Mouse (Mus musculus): ENCODE measurements at regions not wholly inside any gene's neighbourhood (a gene's known extent, or its start where the extent isn't known, plus 50 kb on each side); places are given as distances from the start of the nearest gene placed in this dataset.

DNA sequence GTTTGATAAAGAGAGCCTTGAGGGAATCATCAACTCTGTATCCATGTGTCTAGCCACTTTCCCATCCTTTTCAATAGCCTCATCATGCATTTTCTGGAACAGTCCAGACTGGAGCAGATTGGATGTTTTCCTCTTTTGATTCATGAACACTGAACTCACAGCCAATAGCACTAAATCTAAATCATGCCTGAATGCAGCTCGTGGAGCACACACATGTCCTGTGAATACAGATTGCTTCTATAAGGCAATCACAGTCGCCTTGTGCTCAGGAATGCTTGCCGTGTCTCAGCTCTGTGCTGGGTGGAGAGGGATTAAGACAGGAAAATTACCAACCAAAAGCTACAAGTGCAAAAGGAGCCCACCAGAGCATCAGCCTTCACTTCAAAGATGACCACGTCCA lies 100.9 kb upstream of the Spin1 start:
- no peak overlapping the region for H3K4me3 ChIP-seq (ENCODE audit: low read depth, low read length)
- H3K9me3 ChIP-seq (replicated peaks; ENCODE audit: control insufficient read depth, low read length): no peaks in the 10 kb centered on the region
- H3K27ac ChIP-seq (ENCODE audit: low read depth, low read length): no peak overlapping the region
- 79% methylated on average over 4 of the region's 4 CpGs for WGBS
- no peaks in the 10 kb centered on the region for H3K36me3 ChIP-seq (ENCODE audit: control insufficient read depth, insufficient read depth, low read length)
- DNase-seq (ENCODE audit: low spot score) (no peak), ATAC-seq (no peak)
- no peaks in the 10 kb centered on the region for H3K4me1 ChIP-seq (ENCODE audit: control insufficient read depth, insufficient read depth, low read length)
- H3K27me3 ChIP-seq (replicated peaks; ENCODE audit: control insufficient read depth, insufficient read depth, low read length): no peaks in the 10 kb centered on the region
- no peak overlapping the region for H3K9ac ChIP-seq (ENCODE audit: low read length)
- H3K4me2 ChIP-seq (ENCODE audit: low read length): no peak overlapping the region

DNA sequence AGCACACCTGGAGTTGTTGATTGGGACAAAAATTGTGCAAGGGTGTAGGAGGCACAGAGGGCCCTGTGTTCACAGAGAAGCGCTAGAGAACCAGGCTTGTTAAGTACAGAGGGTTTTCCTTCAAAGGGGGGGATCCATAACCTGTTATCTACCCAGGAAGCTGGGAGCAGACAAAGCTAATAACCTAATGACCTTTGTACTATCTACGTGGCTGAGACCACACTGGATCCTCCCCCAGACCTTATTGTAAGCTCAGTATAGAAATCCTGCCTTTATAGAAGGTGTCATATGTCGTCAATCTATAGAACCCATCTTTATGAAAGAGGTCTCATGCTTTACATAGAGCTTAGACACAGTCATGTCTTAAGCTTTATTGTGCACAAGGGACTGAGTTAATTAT lies 95.9 kb upstream of the Spin1 start:
- Histone ChIP-seq H3K9ac (ENCODE audit: low read length) (no peak overlapping the region), H3K27me3 (replicated peaks; ENCODE audit: control insufficient read depth, insufficient read depth, low read length) (no peaks in the 10 kb centered on the region), H3K9me3 (replicated peaks; ENCODE audit: control insufficient read depth, low read length) (no peaks in the 10 kb centered on the region), H3K4me2 (ENCODE audit: low read length) (no peak overlapping the region), H3K27ac (ENCODE audit: low read depth, low read length) (no peak overlapping the region), H3K4me1 (ENCODE audit: control insufficient read depth, insufficient read depth, low read length) (no peaks in the 10 kb centered on the region), H3K4me3 (ENCODE audit: low read depth, low read length) (no peak overlapping the region), H3K36me3 (ENCODE audit: control insufficient read depth, insufficient read depth, low read length) (no peaks in the 10 kb centered on the region)
- DNase-seq (ENCODE audit: low spot score): no peak
- 70% methylated on average over 3 of the region's 3 CpGs for WGBS
- ATAC-seq: no peak

DNA sequence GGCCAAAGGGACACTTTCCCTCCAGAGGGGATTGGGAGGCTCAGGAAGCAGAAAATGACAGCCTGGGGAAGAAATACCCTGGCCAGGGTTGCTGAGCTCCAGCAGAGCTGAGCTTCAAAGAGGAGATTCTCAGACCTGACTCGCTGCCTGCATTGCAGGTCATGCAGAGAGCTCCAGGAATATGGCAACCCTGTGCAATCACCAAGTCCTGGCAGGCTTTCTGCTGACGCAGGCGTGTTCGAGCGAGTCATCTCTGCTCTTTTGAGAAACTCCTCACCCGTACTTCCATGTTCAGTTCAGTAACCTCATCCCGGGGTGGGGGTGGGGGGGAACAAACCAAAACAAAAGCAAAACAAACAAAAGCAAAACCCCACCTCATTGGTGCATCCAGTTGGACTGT lies 89.9 kb upstream of the Spin1 start:
- H3K4me3 ChIP-seq (ENCODE audit: low read depth, low read length): no peak overlapping the region
- H3K4me2 ChIP-seq (ENCODE audit: low read length): no peak overlapping the region
- DNase-seq (ENCODE audit: low spot score): no peak
- no peak overlapping the region for H3K27ac ChIP-seq (ENCODE audit: low read depth, low read length)
- ATAC-seq: no peak
- no peaks in the 10 kb centered on the region for H3K4me1 ChIP-seq (ENCODE audit: control insufficient read depth, insufficient read depth, low read length)
- no peaks in the 10 kb centered on the region for H3K36me3 ChIP-seq (ENCODE audit: control insufficient read depth, insufficient read depth, low read length)
- H3K27me3 ChIP-seq (replicated peaks; ENCODE audit: control insufficient read depth, insufficient read depth, low read length): no peaks in the 10 kb centered on the region
- no peaks in the 10 kb centered on the region for H3K9me3 ChIP-seq (replicated peaks; ENCODE audit: control insufficient read depth, low read length)
- H3K9ac ChIP-seq (ENCODE audit: low read length): no peak overlapping the region
- 86% methylated on average over 7 of the region's 7 CpGs for WGBS

DNA sequence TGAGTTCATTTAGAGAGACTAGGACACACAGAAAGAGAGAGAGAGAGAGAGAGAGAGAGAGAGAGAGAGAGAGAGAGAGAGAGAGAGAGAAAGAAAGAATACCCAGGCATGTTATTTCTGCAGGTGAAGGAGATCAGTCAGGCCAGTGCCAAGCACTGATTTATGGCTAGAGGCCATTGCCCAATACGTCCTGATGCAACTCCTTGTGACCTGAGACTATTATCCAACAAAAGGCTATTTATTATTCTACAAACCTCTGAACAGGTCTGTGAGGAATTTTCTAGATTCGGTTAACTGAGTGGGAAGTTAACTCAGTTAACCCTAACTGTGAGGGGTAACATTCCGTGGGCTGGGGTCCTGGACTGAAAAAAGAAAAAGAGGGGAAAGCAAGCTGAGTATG lies 84.5 kb upstream of the Spin1 start:
- DNase-seq (ENCODE audit: low spot score) (no peak), ATAC-seq (no peak)
- no peaks in the 10 kb centered on the region for H3K27me3 ChIP-seq (replicated peaks; ENCODE audit: control insufficient read depth, insufficient read depth, low read length)
- H3K27ac ChIP-seq (ENCODE audit: low read depth, low read length): no peak overlapping the region
- no peaks in the 10 kb centered on the region for H3K36me3 ChIP-seq (ENCODE audit: control insufficient read depth, insufficient read depth, low read length)
- H3K4me3 ChIP-seq (ENCODE audit: low read depth, low read length): no peak overlapping the region
- H3K4me2 ChIP-seq (ENCODE audit: low read length): no peak overlapping the region
- H3K9ac ChIP-seq (ENCODE audit: low read length): no peak overlapping the region
- 83% methylated on average over 3 of the region's 3 CpGs for WGBS
- no peaks in the 10 kb centered on the region for H3K4me1 ChIP-seq (ENCODE audit: control insufficient read depth, insufficient read depth, low read length)
- H3K9me3 ChIP-seq (replicated peaks; ENCODE audit: control insufficient read depth, low read length): no peaks in the 10 kb centered on the region

- DNase-seq (ENCODE audit: low spot score): no peak
- Histone ChIP-seq H3K4me1 (ENCODE audit: control insufficient read depth, insufficient read depth, low read length) (no peaks in the 10 kb centered on the region), H3K27ac (ENCODE audit: low read depth, low read length) (no peak overlapping the region), H3K36me3 (ENCODE audit: control insufficient read depth, insufficient read depth, low read length) (no peaks in the 10 kb centered on the region), H3K4me3 (ENCODE audit: low read depth, low read length) (no peak overlapping the region), H3K9me3 (replicated peaks; ENCODE audit: control insufficient read depth, low read length) (no peaks in the 10 kb centered on the region), H3K9ac (ENCODE audit: low read length) (no peak overlapping the region), H3K4me2 (ENCODE audit: low read length) (no peak overlapping the region), H3K27me3 (replicated peaks; ENCODE audit: control insufficient read depth, insufficient read depth, low read length) (no peaks in the 10 kb centered on the region)
- ATAC-seq: no peak
- 77% methylated on average over 16 of the region's 16 CpGs for WGBS
Measured at GRCm38 (mm10) chr13:51016956-51017703, 83.5 kb upstream of the Spin1 start.

GRCm38 (mm10) chr13:51017727-51018321 lies 82.9 kb upstream of the Spin1 start:
- DNase-seq (ENCODE audit: low spot score) (no peak), ATAC-seq (no peak)
- Histone ChIP-seq H3K4me2 (ENCODE audit: low read length) (no peak overlapping the region), H3K4me3 (ENCODE audit: low read depth, low read length) (no peak overlapping the region), H3K9ac (ENCODE audit: low read length) (no peak overlapping the region), H3K4me1 (ENCODE audit: control insufficient read depth, insufficient read depth, low read length) (no peaks in the 10 kb centered on the region), H3K36me3 (ENCODE audit: control insufficient read depth, insufficient read depth, low read length) (no peaks in the 10 kb centered on the region), H3K27ac (ENCODE audit: low read depth, low read length) (no peak overlapping the region), H3K9me3 (replicated peaks; ENCODE audit: control insufficient read depth, low read length) (no peaks in the 10 kb centered on the region), H3K27me3 (replicated peaks; ENCODE audit: control insufficient read depth, insufficient read depth, low read length) (no peaks in the 10 kb centered on the region)
- WGBS: 69% methylated on average over 10 of the region's 10 CpGs

DNA sequence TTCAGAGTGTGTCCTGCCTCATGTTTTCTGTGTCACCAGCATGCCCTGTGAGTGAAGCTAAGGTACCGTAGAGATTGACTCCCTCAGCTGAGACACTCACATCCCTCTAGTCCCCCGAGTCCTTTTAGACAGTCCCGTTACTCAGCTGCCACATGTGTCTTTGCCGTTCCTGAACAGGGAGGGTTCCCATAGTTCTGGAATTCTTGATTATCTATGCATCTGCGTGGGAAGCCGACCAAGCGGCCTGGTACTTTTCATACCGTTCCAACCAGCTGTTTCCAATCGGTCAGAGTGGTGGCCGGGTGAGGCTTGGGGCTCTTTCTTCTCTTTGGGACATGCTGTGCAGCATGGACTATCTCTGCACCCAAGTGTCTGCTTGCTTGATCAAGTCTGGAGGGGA lies 82.3 kb upstream of the Spin1 start:
- no peak for ATAC-seq
- no peak overlapping the region for H3K4me3 ChIP-seq (ENCODE audit: low read depth, low read length)
- no peaks in the 10 kb centered on the region for H3K36me3 ChIP-seq (ENCODE audit: control insufficient read depth, insufficient read depth, low read length)
- DNase-seq (ENCODE audit: low spot score): no peak
- H3K4me1 ChIP-seq (ENCODE audit: control insufficient read depth, insufficient read depth, low read length): no peaks in the 10 kb centered on the region
- WGBS: 90% methylated on average over 10 of the region's 10 CpGs
- H3K9me3 ChIP-seq (replicated peaks; ENCODE audit: control insufficient read depth, low read length): no peaks in the 10 kb centered on the region
- H3K4me2 ChIP-seq (ENCODE audit: low read length): no peak overlapping the region
- no peak overlapping the region for H3K9ac ChIP-seq (ENCODE audit: low read length)
- H3K27me3 ChIP-seq (replicated peaks; ENCODE audit: control insufficient read depth, insufficient read depth, low read length): no peaks in the 10 kb centered on the region
- H3K27ac ChIP-seq (ENCODE audit: low read depth, low read length): no peak overlapping the region

DNA sequence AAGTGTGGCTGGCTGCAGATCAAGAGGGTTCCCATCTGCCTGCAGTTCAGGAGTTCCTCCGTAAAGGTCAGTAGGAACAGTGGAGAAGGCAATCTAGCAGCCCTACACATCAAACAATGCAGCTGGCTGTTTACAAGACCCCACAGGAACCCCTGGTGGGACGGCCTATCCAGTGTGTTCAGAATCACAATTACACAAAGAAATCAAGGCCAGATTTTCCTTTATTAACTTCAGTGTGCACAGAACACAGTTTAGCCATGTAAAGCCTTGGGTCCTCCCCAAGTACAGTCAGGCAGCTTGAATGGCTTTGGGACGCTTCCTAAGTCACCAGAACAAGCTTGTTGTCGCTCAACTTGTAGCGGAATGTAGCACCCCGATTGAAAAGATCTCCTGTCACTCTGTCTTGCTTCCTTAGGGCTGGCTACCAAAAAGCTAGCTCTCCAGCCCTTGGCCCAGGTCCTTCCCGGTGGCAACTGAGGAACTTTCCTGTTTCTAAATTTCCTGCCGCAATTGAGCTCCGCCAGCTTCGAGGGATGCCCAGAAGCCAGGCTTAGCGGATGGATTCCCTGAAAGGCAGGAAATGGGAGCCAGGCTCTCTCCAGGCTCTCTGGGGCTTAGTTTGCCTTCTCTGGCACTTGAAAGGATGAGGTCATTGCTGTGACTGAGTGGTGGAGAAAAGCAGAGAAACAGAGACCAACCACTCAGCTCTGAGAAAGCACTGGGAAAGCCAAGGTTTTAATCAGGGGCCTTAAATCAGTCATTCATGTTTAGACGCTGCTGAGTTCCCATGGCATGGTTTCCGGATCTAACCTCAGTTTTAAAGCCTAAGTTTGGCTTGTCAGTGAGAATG lies 78.1 kb upstream of the Spin1 start:
- Histone ChIP-seq H3K4me1 (ENCODE audit: control insufficient read depth, insufficient read depth, low read length) (no peaks in the 10 kb centered on the region), H3K27me3 (replicated peaks; ENCODE audit: control insufficient read depth, insufficient read depth, low read length) (no peaks in the 10 kb centered on the region), H3K9ac (ENCODE audit: low read length) (no peak overlapping the region), H3K27ac (ENCODE audit: low read depth, low read length) (no peak overlapping the region), H3K4me2 (ENCODE audit: low read length) (no peak overlapping the region), H3K4me3 (ENCODE audit: low read depth, low read length) (no peak overlapping the region), H3K36me3 (ENCODE audit: control insufficient read depth, insufficient read depth, low read length) (no peaks in the 10 kb centered on the region), H3K9me3 (replicated peaks; ENCODE audit: control insufficient read depth, low read length) (no peaks in the 10 kb centered on the region)
- peak; percentile 34; the same call in 1 of the 2 replicates for ATAC-seq
- DNase-seq (ENCODE audit: low spot score): peak; percentile 59
- 62% methylated on average over 13 of the region's 13 CpGs for WGBS

DNA sequence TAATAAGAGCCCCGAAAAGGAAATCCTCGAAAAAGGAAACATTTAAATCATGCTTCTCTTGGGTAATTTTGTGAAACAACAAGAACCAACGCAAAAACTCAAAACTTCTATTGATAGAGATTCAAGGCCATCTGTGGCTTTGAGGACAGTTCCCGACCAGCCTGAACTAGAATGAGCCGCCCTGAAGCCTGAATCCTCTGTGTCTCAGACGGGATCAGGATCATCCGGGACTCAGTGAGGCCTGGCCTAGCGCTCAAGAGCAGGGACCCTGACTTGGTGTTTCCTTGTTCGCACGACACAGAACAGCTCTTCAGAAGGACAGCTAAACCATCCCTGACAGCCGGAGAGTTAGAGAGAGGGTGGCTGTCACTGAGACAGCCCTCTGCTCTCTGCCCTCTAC lies 77.4 kb upstream of the Spin1 start:
- Histone ChIP-seq H3K36me3 (ENCODE audit: control insufficient read depth, insufficient read depth, low read length) (no peaks in the 10 kb centered on the region), H3K27me3 (replicated peaks; ENCODE audit: control insufficient read depth, insufficient read depth, low read length) (no peaks in the 10 kb centered on the region), H3K9ac (ENCODE audit: low read length) (no peak overlapping the region), H3K4me3 (ENCODE audit: low read depth, low read length) (no peak overlapping the region), H3K27ac (ENCODE audit: low read depth, low read length) (no peak overlapping the region), H3K4me2 (ENCODE audit: low read length) (no peak overlapping the region), H3K9me3 (replicated peaks; ENCODE audit: control insufficient read depth, low read length) (no peaks in the 10 kb centered on the region), H3K4me1 (ENCODE audit: control insufficient read depth, insufficient read depth, low read length) (no peaks in the 10 kb centered on the region)
- WGBS: 85% methylated on average over 11 of the region's 11 CpGs
- DNase-seq (ENCODE audit: low spot score) (no peak), ATAC-seq (no peak)

All from forebrain, embryonic 14.5 days (tissue).